Mouse (Mus musculus): ENCODE results near the gene 2900011O08Rik. TPM values are rescaled to one million over a fixed set of nuclear protein-coding genes. Genes with fewer than 3 reads are reported as not detected.

The 2900011O08Rik gene
- polyA plus RNA-seq, 1 experiment from 2014 or later, result 206 TPM

- no peak for ATAC-seq
- H3K9me3 ChIP-seq (ENCODE audit: control insufficient read depth, low read length), result no peaks in the 10 kb centered on the region
- 80% methylated on average over 5 of the region's 5 CpGs for WGBS
- 0 out of 2 replicates have a peak, but pooled peaks cover 2% of the 10 kb centered on the region for H3K36me3 ChIP-seq (ENCODE audit: control insufficient read depth, insufficient read depth, low read length)
- no peaks in the 10 kb centered on the region for H3K27me3 ChIP-seq (replicated peaks; ENCODE audit: control insufficient read depth, insufficient read depth, low read length)
- no peak overlapping the region for H3K9ac ChIP-seq (ENCODE audit: low read depth, low read length)
- no peak overlapping the region for H3K27ac ChIP-seq (ENCODE audit: low read depth, low read length)
- no peak overlapping the region for H3K4me3 ChIP-seq (ENCODE audit: low read length)
- H3K4me1 ChIP-seq (ENCODE audit: control insufficient read depth, insufficient read depth, low read depth, low read length), result no peaks in the 10 kb centered on the region
- no peak overlapping the region for H3K4me2 ChIP-seq (ENCODE audit: low read length)
Measured at GRCm38 (mm10) chr16:14070471-14071169, 84.2 kb downstream of the 2900011O08Rik start.

DNA sequence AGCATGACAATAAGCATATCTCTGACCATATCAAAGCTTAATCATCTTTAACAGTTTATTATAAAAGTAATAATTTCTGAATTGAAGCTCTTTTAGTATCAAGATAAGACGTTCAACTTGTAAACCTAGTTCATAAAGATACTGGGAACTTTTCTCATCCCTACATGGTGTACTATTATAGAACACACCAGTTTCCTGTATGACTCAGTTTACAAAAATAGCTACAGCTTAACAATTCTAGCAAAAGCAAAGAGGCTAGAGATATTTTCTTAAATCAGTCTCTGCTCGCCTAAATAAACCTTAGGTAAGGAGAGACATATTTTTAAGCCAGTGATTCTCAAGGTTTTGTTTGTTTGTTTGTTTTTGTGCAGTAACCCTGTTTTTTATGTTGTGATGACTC is 96.5 kb downstream of the 2900011O08Rik start:
- no peaks in the 10 kb centered on the region for H3K9me3 ChIP-seq (ENCODE audit: control insufficient read depth, low read length)
- 91% methylated on average over 2 of the region's 2 CpGs for WGBS
- ATAC-seq, result no peak
- no peak overlapping the region for H3K27ac ChIP-seq (ENCODE audit: low read depth, low read length)
- no peaks in the 10 kb centered on the region for H3K27me3 ChIP-seq (replicated peaks; ENCODE audit: control insufficient read depth, insufficient read depth, low read length)
- H3K4me2 ChIP-seq (ENCODE audit: low read length), result no peak overlapping the region
- H3K9ac ChIP-seq (ENCODE audit: low read depth, low read length), result no peak overlapping the region
- no peaks in the 10 kb centered on the region for H3K36me3 ChIP-seq (ENCODE audit: control insufficient read depth, insufficient read depth, low read length)
- H3K4me3 ChIP-seq (ENCODE audit: low read length), result no peak overlapping the region
- no peaks in the 10 kb centered on the region for H3K4me1 ChIP-seq (ENCODE audit: control insufficient read depth, insufficient read depth, low read depth, low read length)

- no peak for ATAC-seq
Measured at GRCm38 (mm10) chr16:14088249-14088648, 101.8 kb downstream of the 2900011O08Rik start.

GRCm38 (mm10) chr16:14089296-14089695 is 102.9 kb downstream of the 2900011O08Rik start:
- Histone ChIP-seq H3K36me3 (ENCODE audit: control insufficient read depth, insufficient read depth, low read length) (no peaks in the 10 kb centered on the region), H3K9me3 (ENCODE audit: control insufficient read depth, low read length) (no peaks in the 10 kb centered on the region), H3K4me3 (ENCODE audit: low read length) (no peak overlapping the region), H3K4me1 (ENCODE audit: control insufficient read depth, insufficient read depth, low read depth, low read length) (no peaks in the 10 kb centered on the region), H3K27me3 (replicated peaks; ENCODE audit: control insufficient read depth, insufficient read depth, low read length) (no peaks in the 10 kb centered on the region), H3K9ac (ENCODE audit: low read depth, low read length) (no peak overlapping the region), H3K27ac (ENCODE audit: low read depth, low read length) (no peak overlapping the region), H3K4me2 (ENCODE audit: low read length) (no peak overlapping the region)
- WGBS, result 87% methylated on average over 3 of the region's 3 CpGs
- no peak for ATAC-seq

More at GRCm38 (mm10) chr16:14088249-14088648, 101.8 kb downstream of the 2900011O08Rik start:
- H3K36me3 ChIP-seq (ENCODE audit: control insufficient read depth, insufficient read depth, low read length), result no peaks in the 10 kb centered on the region
- no peaks in the 10 kb centered on the region for H3K4me1 ChIP-seq (ENCODE audit: control insufficient read depth, insufficient read depth, low read depth, low read length)
- H3K27ac ChIP-seq (ENCODE audit: low read depth, low read length), result no peak overlapping the region
- H3K9me3 ChIP-seq (ENCODE audit: control insufficient read depth, low read length), result no peaks in the 10 kb centered on the region
- 79% methylated on average over 3 of the region's 3 CpGs for WGBS
- no peak overlapping the region for H3K4me2 ChIP-seq (ENCODE audit: low read length)
- no peaks in the 10 kb centered on the region for H3K27me3 ChIP-seq (replicated peaks; ENCODE audit: control insufficient read depth, insufficient read depth, low read length)
- H3K9ac ChIP-seq (ENCODE audit: low read depth, low read length), result no peak overlapping the region
- H3K4me3 ChIP-seq (ENCODE audit: low read length), result no peak overlapping the region

DNA sequence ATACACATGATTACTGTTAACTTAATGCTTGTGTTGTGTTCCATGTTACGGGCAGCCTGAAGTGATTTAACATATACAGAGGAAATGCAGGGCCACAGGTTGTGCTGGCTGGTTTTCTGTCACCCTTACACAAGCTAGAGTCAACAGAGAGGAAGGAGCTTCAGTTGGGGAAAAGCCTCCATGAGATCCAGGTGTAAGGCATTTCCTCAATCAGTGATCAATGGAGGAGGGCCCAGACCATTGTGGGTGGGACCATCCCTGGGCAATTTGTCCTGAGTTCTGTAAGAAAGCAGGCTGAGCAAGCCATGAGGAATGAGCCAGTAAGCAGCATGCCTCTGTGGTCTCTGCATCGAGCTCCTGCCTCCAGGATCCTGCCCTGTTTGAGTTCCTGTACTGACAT is 105.4 kb downstream of the 2900011O08Rik start:
- peaks cover 6% of the 10 kb centered on the region; the same call in 1 of the 2 replicates for H3K36me3 ChIP-seq (ENCODE audit: control insufficient read depth, insufficient read depth, low read length)
- no peaks in the 10 kb centered on the region for H3K4me1 ChIP-seq (ENCODE audit: control insufficient read depth, insufficient read depth, low read depth, low read length)
- no peaks in the 10 kb centered on the region for H3K27me3 ChIP-seq (replicated peaks; ENCODE audit: control insufficient read depth, insufficient read depth, low read length)
- no peak overlapping the region for H3K4me3 ChIP-seq (ENCODE audit: low read length)
- no peak overlapping the region for H3K4me2 ChIP-seq (ENCODE audit: low read length)
- no peak overlapping the region for H3K27ac ChIP-seq (ENCODE audit: low read depth, low read length)
- H3K9ac ChIP-seq (ENCODE audit: low read depth, low read length), result no peak overlapping the region
- WGBS, result 86% methylated on average over 2 of the region's 2 CpGs
- no peaks in the 10 kb centered on the region for H3K9me3 ChIP-seq (ENCODE audit: control insufficient read depth, low read length)
- ATAC-seq, result no peak

DNA sequence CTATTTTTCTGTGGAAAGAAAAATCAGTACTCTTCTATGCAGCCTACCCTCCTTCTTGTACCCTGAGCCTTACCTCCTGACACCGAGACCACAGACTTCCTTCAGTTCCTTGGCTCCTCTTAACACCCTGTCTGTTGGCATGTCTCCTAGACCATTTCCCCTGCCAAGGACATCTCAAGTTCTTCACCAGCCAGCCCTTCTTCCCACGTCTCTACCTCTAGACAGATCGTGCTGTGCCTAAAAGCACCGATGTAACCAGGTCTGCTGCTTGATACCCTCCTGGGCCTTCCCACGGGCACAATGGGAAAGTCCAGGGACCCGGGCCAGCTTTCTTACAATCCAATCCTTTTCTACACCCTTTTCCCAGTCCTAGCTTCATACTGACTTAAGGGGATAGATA is 119.5 kb downstream of the 2900011O08Rik start:
- Histone ChIP-seq H3K36me3 (ENCODE audit: control insufficient read depth, insufficient read depth, low read length) (peaks cover 5% of the 10 kb centered on the region; the same call in 1 of the 2 replicates), H3K9ac (ENCODE audit: low read depth, low read length) (no peak overlapping the region), H3K9me3 (ENCODE audit: control insufficient read depth, low read length) (no peaks in the 10 kb centered on the region), H3K27ac (ENCODE audit: low read depth, low read length) (no peak overlapping the region), H3K4me3 (ENCODE audit: low read length) (no peak overlapping the region), H3K4me2 (ENCODE audit: low read length) (no peak overlapping the region), H3K27me3 (replicated peaks; ENCODE audit: control insufficient read depth, insufficient read depth, low read length) (no peaks in the 10 kb centered on the region), H3K4me1 (ENCODE audit: control insufficient read depth, insufficient read depth, low read depth, low read length) (no peaks in the 10 kb centered on the region)
- WGBS, result 86% methylated on average over 6 of the region's 6 CpGs
- peak; percentile 28 for ATAC-seq

GRCm38 (mm10) chr16:14109651-14110230 is 123.3 kb downstream of the 2900011O08Rik start:
- Histone ChIP-seq H3K27me3 (replicated peaks; ENCODE audit: control insufficient read depth, insufficient read depth, low read length) (no peaks in the 10 kb centered on the region), H3K27ac (ENCODE audit: low read depth, low read length) (no peak overlapping the region), H3K4me2 (ENCODE audit: low read length) (no peak overlapping the region), H3K4me3 (ENCODE audit: low read length) (no peak overlapping the region), H3K36me3 (ENCODE audit: control insufficient read depth, insufficient read depth, low read length) (peaks cover 28% of the 10 kb centered on the region), H3K4me1 (ENCODE audit: control insufficient read depth, insufficient read depth, low read depth, low read length) (no peaks in the 10 kb centered on the region), H3K9ac (ENCODE audit: low read depth, low read length) (no peak overlapping the region), H3K9me3 (ENCODE audit: control insufficient read depth, low read length) (no peaks in the 10 kb centered on the region)
- ATAC-seq, result no peak
- WGBS, result 88% methylated on average over 3 of the region's 3 CpGs

- 80% methylated on average over 2 of the region's 2 CpGs for WGBS
- Histone ChIP-seq H3K27me3 (replicated peaks; ENCODE audit: control insufficient read depth, insufficient read depth, low read length) (no peaks in the 10 kb centered on the region), H3K4me1 (ENCODE audit: control insufficient read depth, insufficient read depth, low read depth, low read length) (no peaks in the 10 kb centered on the region), H3K9me3 (ENCODE audit: control insufficient read depth, low read length) (no peaks in the 10 kb centered on the region), H3K36me3 (ENCODE audit: control insufficient read depth, insufficient read depth, low read length) (peaks cover 29% of the 10 kb centered on the region), H3K4me2 (ENCODE audit: low read length) (no peak overlapping the region), H3K9ac (ENCODE audit: low read depth, low read length) (no peak overlapping the region), H3K4me3 (ENCODE audit: low read length) (no peak overlapping the region), H3K27ac (ENCODE audit: low read depth, low read length) (no peak overlapping the region)
- no peak for ATAC-seq
Measured at GRCm38 (mm10) chr16:14110922-14111321, 124.5 kb downstream of the 2900011O08Rik start.

- Histone ChIP-seq H3K4me2 (ENCODE audit: low read length) (no peak overlapping the region), H3K9ac (ENCODE audit: low read depth, low read length) (no peak overlapping the region), H3K27ac (ENCODE audit: low read depth, low read length) (no peak overlapping the region), H3K4me1 (ENCODE audit: control insufficient read depth, insufficient read depth, low read depth, low read length) (no peaks in the 10 kb centered on the region), H3K36me3 (ENCODE audit: control insufficient read depth, insufficient read depth, low read length) (peaks cover 30% of the 10 kb centered on the region), H3K4me3 (ENCODE audit: low read length) (no peak overlapping the region), H3K27me3 (replicated peaks; ENCODE audit: control insufficient read depth, insufficient read depth, low read length) (no peaks in the 10 kb centered on the region), H3K9me3 (ENCODE audit: control insufficient read depth, low read length) (no peaks in the 10 kb centered on the region)
- WGBS, result 85% methylated on average over 2 of the region's 2 CpGs
- ATAC-seq, result no peak
Measured at GRCm38 (mm10) chr16:14112133-14112532, 125.7 kb downstream of the 2900011O08Rik start.
